Mouse (Mus musculus): Measurements from ENCODE around the gene 1700029H14Rik. TPM values are rescaled to one million over a fixed set of nuclear protein-coding genes. Genes with fewer than 3 reads are reported as not detected.

Gene 1700029H14Rik
- polyA plus RNA-seq, 1 experiment, result 0.30 TPM

GRCm38 (mm10) chr8:13540122-13540521 is 22.1 kb downstream of the 1700029H14Rik start:
- TF ChIP-seq POLR2A (IDR thresholded peaks at IDR 0.05; ENCODE audit: control insufficient read depth, extremely low read depth, insufficient read depth, low read length, poor library complexity) (no peak), CTCF (IDR thresholded peaks at IDR 0.05; ENCODE audit: borderline replicate concordance, control insufficient read depth, extremely low read depth, insufficient read depth, low read length, poor library complexity) (no peak)
- 95% methylated on average over 5 of the region's 5 CpGs for WGBS
- H3K27ac ChIP-seq (ENCODE audit: control insufficient read depth, insufficient read depth, low read length), result no peak overlapping the region

GRCm38 (mm10) chr8:13538821-13539220 is 23.4 kb downstream of the 1700029H14Rik start:
- TF ChIP-seq POLR2A (IDR thresholded peaks at IDR 0.05; ENCODE audit: control insufficient read depth, extremely low read depth, insufficient read depth, low read length, poor library complexity) (no peak), CTCF (IDR thresholded peaks at IDR 0.05; ENCODE audit: borderline replicate concordance, control insufficient read depth, extremely low read depth, insufficient read depth, low read length, poor library complexity) (no peak)
- WGBS, result 90% methylated on average over 6 of the region's 6 CpGs
- Histone ChIP-seq H3K36me3 (ENCODE audit: control insufficient read depth, insufficient read depth, low read length) (no peaks in the 10 kb centered on the region), H3K27ac (ENCODE audit: control insufficient read depth, insufficient read depth, low read length) (no peak overlapping the region), H3K4me1 (replicated peaks; ENCODE audit: control insufficient read depth, insufficient read depth, low read length) (no peaks in the 10 kb centered on the region), H3K4me3 (ENCODE audit: control insufficient read depth, insufficient read depth, low read length) (no peak overlapping the region), H3K27me3 (ENCODE audit: control insufficient read depth, insufficient read depth, low read length) (no peaks in the 10 kb centered on the region)
- no peak for DNase-seq

More at GRCm38 (mm10) chr8:13540122-13540521, 22.1 kb downstream of the 1700029H14Rik start:
- Histone ChIP-seq H3K27me3 (ENCODE audit: control insufficient read depth, insufficient read depth, low read length) (no peaks in the 10 kb centered on the region), H3K4me3 (ENCODE audit: control insufficient read depth, insufficient read depth, low read length) (no peak overlapping the region), H3K36me3 (ENCODE audit: control insufficient read depth, insufficient read depth, low read length) (no peaks in the 10 kb centered on the region), H3K4me1 (replicated peaks; ENCODE audit: control insufficient read depth, insufficient read depth, low read length) (no peaks in the 10 kb centered on the region)
- no peak for DNase-seq

GRCm38 (mm10) chr8:13537102-13537501 is 25.2 kb downstream of the 1700029H14Rik start:
- H3K4me3 ChIP-seq (ENCODE audit: control insufficient read depth, insufficient read depth, low read length), result no peak overlapping the region
- H3K36me3 ChIP-seq (ENCODE audit: control insufficient read depth, insufficient read depth, low read length), result no peaks in the 10 kb centered on the region
- WGBS, result 78% methylated on average over 2 of the region's 2 CpGs
- H3K4me1 ChIP-seq (replicated peaks; ENCODE audit: control insufficient read depth, insufficient read depth, low read length), result no peaks in the 10 kb centered on the region
- no peaks in the 10 kb centered on the region for H3K27me3 ChIP-seq (ENCODE audit: control insufficient read depth, insufficient read depth, low read length)
- no peak overlapping the region for H3K27ac ChIP-seq (ENCODE audit: control insufficient read depth, insufficient read depth, low read length)
- TF ChIP-seq POLR2A (IDR thresholded peaks at IDR 0.05; ENCODE audit: control insufficient read depth, extremely low read depth, insufficient read depth, low read length, poor library complexity) (no peak), CTCF (IDR thresholded peaks at IDR 0.05; ENCODE audit: borderline replicate concordance, control insufficient read depth, extremely low read depth, insufficient read depth, low read length, poor library complexity) (no peak)
- no peak for DNase-seq

GRCm38 (mm10) chr8:13533123-13533522 is 29.1 kb downstream of the 1700029H14Rik start:
- no peaks in the 10 kb centered on the region for H3K36me3 ChIP-seq (ENCODE audit: control insufficient read depth, insufficient read depth, low read length)
- H3K27ac ChIP-seq (ENCODE audit: control insufficient read depth, insufficient read depth, low read length), result no peak overlapping the region
- DNase-seq, result no peak
- no peaks in the 10 kb centered on the region for H3K27me3 ChIP-seq (ENCODE audit: control insufficient read depth, insufficient read depth, low read length)
- no peak for TF ChIP-seq CTCF (IDR thresholded peaks at IDR 0.05; ENCODE audit: borderline replicate concordance, control insufficient read depth, extremely low read depth, insufficient read depth, low read length, poor library complexity)
- no peak for TF ChIP-seq POLR2A (IDR thresholded peaks at IDR 0.05; ENCODE audit: control insufficient read depth, extremely low read depth, insufficient read depth, low read length, poor library complexity)
- 83% methylated on average over 8 of the region's 8 CpGs for WGBS
- no peaks in the 10 kb centered on the region for H3K4me1 ChIP-seq (replicated peaks; ENCODE audit: control insufficient read depth, insufficient read depth, low read length)
- H3K4me3 ChIP-seq (ENCODE audit: control insufficient read depth, insufficient read depth, low read length), result no peak overlapping the region

- H3K36me3 ChIP-seq (ENCODE audit: control insufficient read depth, insufficient read depth, low read length), result no peaks in the 10 kb centered on the region
- no peak overlapping the region for H3K4me3 ChIP-seq (ENCODE audit: control insufficient read depth, insufficient read depth, low read length)
- no peak for DNase-seq
- H3K4me1 ChIP-seq (replicated peaks; ENCODE audit: control insufficient read depth, insufficient read depth, low read length), result no peaks in the 10 kb centered on the region
- no peaks in the 10 kb centered on the region for H3K27me3 ChIP-seq (ENCODE audit: control insufficient read depth, insufficient read depth, low read length)
- TF ChIP-seq POLR2A (IDR thresholded peaks at IDR 0.05; ENCODE audit: control insufficient read depth, extremely low read depth, insufficient read depth, low read length, poor library complexity) (no peak), CTCF (IDR thresholded peaks at IDR 0.05; ENCODE audit: borderline replicate concordance, control insufficient read depth, extremely low read depth, insufficient read depth, low read length, poor library complexity) (no peak)
- H3K27ac ChIP-seq (ENCODE audit: control insufficient read depth, insufficient read depth, low read length), result no peak overlapping the region
- WGBS, result 20% methylated on average over 9 of the region's 9 CpGs
These were observed 30.6 kb downstream of the 1700029H14Rik start for GRCm38 (mm10) chr8:13531602-13532171.

- DNase-seq, result no peak
- WGBS, result 10% methylated on average over 5 of the region's 5 CpGs
- Histone ChIP-seq H3K4me1 (replicated peaks; ENCODE audit: control insufficient read depth, insufficient read depth, low read length) (no peaks in the 10 kb centered on the region), H3K4me3 (ENCODE audit: control insufficient read depth, insufficient read depth, low read length) (no peak overlapping the region), H3K27me3 (ENCODE audit: control insufficient read depth, insufficient read depth, low read length) (no peaks in the 10 kb centered on the region), H3K27ac (ENCODE audit: control insufficient read depth, insufficient read depth, low read length) (no peak overlapping the region), H3K36me3 (ENCODE audit: control insufficient read depth, insufficient read depth, low read length) (no peaks in the 10 kb centered on the region)
- no peak for TF ChIP-seq POLR2A (IDR thresholded peaks at IDR 0.05; ENCODE audit: control insufficient read depth, extremely low read depth, insufficient read depth, low read length, poor library complexity)
- TF ChIP-seq CTCF (IDR thresholded peaks at IDR 0.05; ENCODE audit: borderline replicate concordance, control insufficient read depth, extremely low read depth, insufficient read depth, low read length, poor library complexity), result no peak
These were observed 31.3 kb downstream of the 1700029H14Rik start for GRCm38 (mm10) chr8:13530941-13531340.

GRCm38 (mm10) chr8:13530401-13530800 is 31.9 kb downstream of the 1700029H14Rik start:
- Histone ChIP-seq H3K27ac (ENCODE audit: control insufficient read depth, insufficient read depth, low read length) (no peak overlapping the region), H3K4me1 (replicated peaks; ENCODE audit: control insufficient read depth, insufficient read depth, low read length) (no peaks in the 10 kb centered on the region), H3K36me3 (ENCODE audit: control insufficient read depth, insufficient read depth, low read length) (no peaks in the 10 kb centered on the region), H3K4me3 (ENCODE audit: control insufficient read depth, insufficient read depth, low read length) (no peak overlapping the region), H3K27me3 (ENCODE audit: control insufficient read depth, insufficient read depth, low read length) (no peaks in the 10 kb centered on the region)
- no peak for TF ChIP-seq CTCF (IDR thresholded peaks at IDR 0.05; ENCODE audit: borderline replicate concordance, control insufficient read depth, extremely low read depth, insufficient read depth, low read length, poor library complexity)
- DNase-seq, result no peak
- WGBS, result 68% methylated on average over 3 of the region's 3 CpGs
